31 mouse cellular contexts compared by ENCODE assay signal in genomic region chr10:33088403-33088802, GRCm38 (mm10). TPM values are rescaled to one million over a fixed set of nuclear protein-coding genes. Genes with fewer than 3 reads are reported as not detected.
DNase-seq lines count a peak whose midpoint lies in the region; ATAC-seq and TF ChIP-seq lines count a peak whose summit lies in the region.
"Had no signal": no experiment of that assay in that cellular context is flagged by ENCODE, and none has a peak within 500 bp of the region (broad histone marks: within the 10 kb centered on the region; RNA-seq: fewer than 3 reads in every experiment).

No protein-coding gene starts in this region.

- no peaks in the 10 kb centered on the region for H3K4me1 ChIP-seq in hindbrain, embryonic 11.5 days (replicated peaks; ENCODE audit: control insufficient read depth, insufficient read depth, low read length)
- H3K4me1 ChIP-seq in hindbrain, embryonic 13.5 days (replicated peaks): 0 out of 2 replicates have a peak, but pooled peaks cover 4% of the 10 kb centered on the region
- H3K4me1 ChIP-seq in MEL (ENCODE audit: control insufficient read depth in 1 of 2, insufficient read depth in 2 of 2, low read length in 2 of 2): no peaks in the 10 kb centered on the region
- H3K4me1 ChIP-seq: embryonic facial prominence, embryonic 13.5 days; intestine, embryonic 15.5 days; limb, embryonic 13.5 days; liver, embryonic 13.5 days; megakaryocyte, embryonic 14.5 days had no signal

- H3K27ac ChIP-seq in hindbrain, embryonic 11.5 days (ENCODE audit: low read depth, low read length): no peak overlapping the region
- no peak overlapping the region for H3K27ac ChIP-seq in hindbrain, embryonic 13.5 days
- 0 out of 2 replicates have a peak overlapping the region, but pooled peaks have one; percentile 15 for H3K27ac ChIP-seq in MEL (ENCODE audit: control insufficient read depth, low read depth, low read length)
- H3K27ac ChIP-seq: embryonic facial prominence, embryonic 13.5 days; intestine, embryonic 15.5 days; layer of hippocampus, adult 2 months; limb, embryonic 13.5 days; liver, embryonic 13.5 days; stomach, postnatal 0 days had no signal

- no peaks in the 10 kb centered on the region for H3K79me2 ChIP-seq in MEL (ENCODE audit: control insufficient read depth, insufficient read depth, low read length, poor library complexity)

- TF ChIP-seq EP300 in MEL (IDR thresholded peaks at IDR 0.05; ENCODE audit: low read depth in 1 of 2, low read length in 2 of 2): no peak

- no peak overlapping the region for H3K4me3 ChIP-seq in hindbrain, embryonic 11.5 days (ENCODE audit: low read depth, low read length)
- no peak overlapping the region for H3K4me3 ChIP-seq in hindbrain, embryonic 13.5 days
- H3K4me3 ChIP-seq in MEL (ENCODE audit: control insufficient read depth in 1 of 2, insufficient read depth in 1 of 2, low read depth in 2 of 2, low read length in 2 of 2): no peak overlapping the region
- H3K4me3 ChIP-seq: embryonic facial prominence, embryonic 13.5 days; heart, adult 2 months; intestine, embryonic 15.5 days; layer of hippocampus, adult 2 months; limb, embryonic 13.5 days; liver, embryonic 13.5 days; megakaryocyte, embryonic 14.5 days had no signal

- no peak for DNase-seq in hindbrain, embryonic 11.5 days (ENCODE audit: low spot score)
- DNase-seq in ES-CJ7 (ENCODE audit: low read depth, low spot score): peak; percentile 41
- peak; percentile 1 for DNase-seq in MEL (ENCODE audit: low read depth, low spot score)
- peak; percentile 24 for DNase-seq in mesoderm, embryonic 11.5 days (ENCODE audit: low read depth, low spot score)
- no peak for DNase-seq in kidney, postnatal 10 days
- DNase-seq in heart, postnatal 25 days (ENCODE audit: low spot score): no peak
- DNase-seq: adrenal gland, adult 2 months; B cell, adult 2 months; cerebellum, adult 2 months; cerebellum, postnatal 25 days; gastrocnemius, postnatal 25 days; heart, adult 2 months; heart, postnatal 4 days; kidney, adult 8-10 months; kidney, postnatal 25 days; liver, embryonic 13.5 days; lung, embryonic 14.5 days; right cerebral cortex, postnatal 14 days; thymus, adult 2 months; thymus, postnatal 4 days had no signal

- no peaks in the 10 kb centered on the region for H3K36me3 ChIP-seq in hindbrain, embryonic 11.5 days (ENCODE audit: control insufficient read depth, insufficient read depth, low read length)
- no peaks in the 10 kb centered on the region for H3K36me3 ChIP-seq in hindbrain, embryonic 13.5 days
- H3K36me3 ChIP-seq in MEL (ENCODE audit: control insufficient read depth in 1 of 2, insufficient read depth in 2 of 2, low read length in 2 of 2): no peaks in the 10 kb centered on the region
- H3K36me3 ChIP-seq: embryonic facial prominence, embryonic 13.5 days; intestine, embryonic 15.5 days; limb, embryonic 13.5 days; liver, embryonic 13.5 days had no signal

- TF ChIP-seq CTCF in MEL (IDR thresholded peaks at IDR 0.05 in 2 of 3, conservative IDR thresholded peaks at IDR 0.05 in 1 of 3; ENCODE audit: control insufficient read depth in 1 of 3, insufficient read depth in 1 of 3, low read depth in 2 of 3, low read length in 3 of 3, poor library complexity in 1 of 3, severe bottlenecking in 1 of 3): no peak

- peak; percentile 40; the same call in 1 of the 2 replicates for ATAC-seq in hindbrain, embryonic 11.5 days (ENCODE audit: low FRiP score)
- no peak for ATAC-seq in hindbrain, embryonic 13.5 days (ENCODE audit: low FRiP score)
- ATAC-seq: forebrain, embryonic 14.5 days; hindbrain, embryonic 16.5 days; intestine, embryonic 15.5 days had no signal

- no peak for TF ChIP-seq RAD21 in MEL (IDR thresholded peaks at IDR 0.05; ENCODE audit: low read depth, low read length)

- no peaks in the 10 kb centered on the region for H3K27me3 ChIP-seq in hindbrain, embryonic 11.5 days (ENCODE audit: control insufficient read depth, insufficient read depth, low read length)
- no peaks in the 10 kb centered on the region for H3K27me3 ChIP-seq in hindbrain, embryonic 13.5 days
- no peaks in the 10 kb centered on the region for H3K27me3 ChIP-seq in MEL (ENCODE audit: control insufficient read depth in 1 of 2, insufficient read depth in 2 of 2, low read length in 2 of 2)
- H3K27me3 ChIP-seq: CH12.LX; embryonic facial prominence, embryonic 13.5 days; intestine, embryonic 15.5 days; limb, embryonic 13.5 days; liver, embryonic 13.5 days; megakaryocyte, embryonic 14.5 days had no signal

- H3K9me3 ChIP-seq in hindbrain, embryonic 11.5 days (ENCODE audit: control insufficient read depth, low read length): no peaks in the 10 kb centered on the region
- H3K9me3 ChIP-seq in hindbrain, embryonic 13.5 days: no peaks in the 10 kb centered on the region
- H3K9me3 ChIP-seq in MEL (replicated peaks; ENCODE audit: insufficient read depth, low read length): no peaks in the 10 kb centered on the region
- H3K9me3 ChIP-seq: embryonic facial prominence, embryonic 13.5 days; intestine, embryonic 15.5 days; limb, embryonic 13.5 days; liver, embryonic 13.5 days; megakaryocyte, embryonic 14.5 days had no signal

- H3K4me2 ChIP-seq in hindbrain, embryonic 11.5 days (replicated peaks; ENCODE audit: low read depth, low read length): no peak overlapping the region
- H3K4me2 ChIP-seq in hindbrain, embryonic 13.5 days: no peak overlapping the region
- H3K4me2 ChIP-seq: embryonic facial prominence, embryonic 13.5 days; intestine, embryonic 15.5 days; limb, embryonic 13.5 days; liver, embryonic 13.5 days; lung, embryonic 14.5 days had no signal

- intact Hi-C loops in heart, postnatal 25 days (cut with DNase I): loop anchor here (10.0 kb wide), 2 partner anchors 166 to 194 kb away; partner anchors contain the start of gene Nkain2

- TF ChIP-seq POLR2A in MEL (IDR thresholded peaks at IDR 0.05; ENCODE audit: control insufficient read depth in 1 of 2, insufficient read depth in 1 of 2, low read depth in 1 of 2, low read length in 2 of 2, poor library complexity in 1 of 2): no peak

- no peak overlapping the region for H3K9ac ChIP-seq in hindbrain, embryonic 11.5 days (ENCODE audit: low read depth, low read length)
- H3K9ac ChIP-seq in hindbrain, embryonic 13.5 days: no peak overlapping the region
- H3K9ac ChIP-seq in MEL (ENCODE audit: control insufficient read depth, low read depth, low read length, poor library complexity, severe bottlenecking): no peak overlapping the region
- H3K9ac ChIP-seq: embryonic facial prominence, embryonic 13.5 days; intestine, embryonic 15.5 days; limb, embryonic 13.5 days; liver, embryonic 13.5 days; lung, embryonic 14.5 days had no signal

TF ChIP-seq in MEL, 35 proteins besides CTCF, POLR2A, EP300 and RAD21:
- no peak for TF ChIP-seq MYC (IDR thresholded peaks at IDR 0.05; ENCODE audit: low read depth, low read length)
- no peak for TF ChIP-seq MXI1 (IDR thresholded peaks at IDR 0.05; ENCODE audit: low read depth, low read length)
- TF ChIP-seq ZNF384 (IDR thresholded peaks at IDR 0.05; ENCODE audit: low read depth, low read length): no peak
- no peak for TF ChIP-seq POLR2AphosphoS2 (IDR thresholded peaks at IDR 0.05; ENCODE audit: low read length)
- TF ChIP-seq CHD2 (IDR thresholded peaks at IDR 0.05; ENCODE audit: low read length): no peak
- TF ChIP-seq BHLHE40 (IDR thresholded peaks at IDR 0.05; ENCODE audit: borderline replicate concordance, low read depth, low read length): no peak
- TF ChIP-seq JUND (IDR thresholded peaks at IDR 0.05; ENCODE audit: low read depth, low read length): no peak
- no peak for TF ChIP-seq GATA1 (IDR thresholded peaks at IDR 0.05; ENCODE audit: low read depth, low read length)
- TF ChIP-seq KAT2A (conservative IDR thresholded peaks at IDR 0.05; ENCODE audit: low read depth, low read length): no peak
- no peak for TF ChIP-seq MAX (IDR thresholded peaks at IDR 0.05; ENCODE audit: low read length)
- no peak for TF ChIP-seq SMC3 (IDR thresholded peaks at IDR 0.05; ENCODE audit: low read depth, low read length)
- TF ChIP-seq TCF12 (IDR thresholded peaks at IDR 0.05; ENCODE audit: low read depth, low read length): no peak
- TF ChIP-seq USF1 (IDR thresholded peaks at IDR 0.05; ENCODE audit: low read depth, low read length): no peak
- no peak for TF ChIP-seq POLR2AphosphoS5 (IDR thresholded peaks at IDR 0.05; ENCODE audit: borderline replicate concordance, low read depth, low read length)
- TF ChIP-seq NELFE (IDR thresholded peaks at IDR 0.05; ENCODE audit: low read depth, low read length): no peak
- TF ChIP-seq UBTF (IDR thresholded peaks at IDR 0.05; ENCODE audit: borderline replicate concordance, insufficient read depth, low read depth, low read length): no peak
- no peak for TF ChIP-seq ETS1 (IDR thresholded peaks at IDR 0.05; ENCODE audit: low read depth, low read length)

RNA-seq across cellular contexts. Expression of gene Trdn, which starts 8.0 kb away (rescaled TPM):
- 0.33 and 0.42 TPM in 2 replicates for polyA plus RNA-seq in hindbrain, embryonic 11.5 days (2014; fragmentation: Nextera tagmentation; extraction: Ambion mirVana)
- 0.21 and 0.34 TPM in 2 replicates for polyA plus RNA-seq in hindbrain, embryonic 13.5 days (2015; fragmentation: Nextera tagmentation; extraction: Ambion mirVana)
- total RNA-seq in MEL (2012; rRNA removed): not detected in 2 replicates
- polyA plus RNA-seq in MEL (2012; ENCODE audit: insufficient read depth in 1 of 2, insufficient read length in 2 of 2, low read depth in 1 of 2, low replicate concordance in 2 of 2, missing spikeins in 1 of 2): not detected
- 100 to 1,000 TPM; 348 to 359 TPM for total RNA-seq in heart, postnatal 25 days (2021)
- total RNA-seq: adrenal gland, adult 2 months; CH12.LX; layer of hippocampus, postnatal 25 days had no signal
- polyA plus RNA-seq: adrenal gland, adult 2 months; forebrain, embryonic 14.5 days; hindbrain, embryonic 16.5 days had no signal

Comparison
In these comparisons a context has a peak if more than half of its experiments do, and no peak if none do; other contexts are left out.
1. DNase-seq: peak in ES-CJ7 (single experiment), MEL (single experiment) and mesoderm, embryonic 11.5 days (single experiment); none in hindbrain, embryonic 11.5 days (single experiment), kidney, postnatal 10 days (single experiment) and heart, postnatal 25 days (single experiment).